Mouse (Mus musculus) T-cell, adult 2 months (primary cell): ENCODE measurements around the gene Caln1.
"Not testable (repeated sequence)": the region's sequence is repeated elsewhere in the genome, so short reads cannot be mapped to it uniquely, and the experiment has no call there.

Experiments used
- DNase-seq: peaks from one replicate; pipeline ENCODE4 v3.0.0; 2022; ENCODE audit warnings: low spot score

The Caln1 gene

GRCm38 (mm10) chr5:130547496-130547895 lies 178.2 kb downstream of the Caln1 start:
- no peak for DNase-seq

GRCm38 (mm10) chr5:130553916-130554315 lies 184.7 kb downstream of the Caln1 start:
- DNase-seq = no peak

- DNase-seq = no peak
Measured at GRCm38 (mm10) chr5:130563146-130563545, 193.9 kb downstream of the Caln1 start.

GRCm38 (mm10) chr5:130566002-130566401 lies 196.7 kb downstream of the Caln1 start:
- no peak for DNase-seq

GRCm38 (mm10) chr5:130577581-130577980 lies 208.3 kb downstream of the Caln1 start:
- no peak for DNase-seq

GRCm38 (mm10) chr5:130584042-130584441 lies 214.8 kb downstream of the Caln1 start:
- no peak for DNase-seq

GRCm38 (mm10) chr5:130586257-130586656 lies 217.0 kb downstream of the Caln1 start:
- no peak for DNase-seq

- no peak for DNase-seq
Measured at GRCm38 (mm10) chr5:130596541-130596940, 227.3 kb downstream of the Caln1 start.

- DNase-seq = no peak
Measured at GRCm38 (mm10) chr5:130613657-130614056, 244.4 kb downstream of the Caln1 start.

- no peak for DNase-seq
Measured at GRCm38 (mm10) chr5:130614209-130614608, 245.0 kb downstream of the Caln1 start.

- DNase-seq = no peak
Measured at GRCm38 (mm10) chr5:130620060-130620459, 250.8 kb downstream of the Caln1 start.

- DNase-seq = no peak
Measured at GRCm38 (mm10) chr5:130623206-130623605, 254.0 kb downstream of the Caln1 start.

GRCm38 (mm10) chr5:130627800-130628199 lies 258.5 kb downstream of the Caln1 start:
- DNase-seq = no peak

GRCm38 (mm10) chr5:130635397-130635796 lies 266.1 kb downstream of the Caln1 start:
- DNase-seq = no peak

GRCm38 (mm10) chr5:130641881-130642280 lies 272.6 kb downstream of the Caln1 start:
- no peak for DNase-seq

- not testable (repeated sequence) for DNase-seq
Measured at GRCm38 (mm10) chr5:130646126-130646525, 276.9 kb downstream of the Caln1 start.

- no peak for DNase-seq
Measured at GRCm38 (mm10) chr5:130658141-130658540, 288.9 kb downstream of the Caln1 start.

- DNase-seq = no peak
Measured at GRCm38 (mm10) chr5:130666091-130666490, 296.8 kb downstream of the Caln1 start.

GRCm38 (mm10) chr5:130672588-130672987 lies 303.3 kb downstream of the Caln1 start:
- DNase-seq = no peak

GRCm38 (mm10) chr5:130673092-130673491 lies 303.8 kb downstream of the Caln1 start:
- no peak for DNase-seq

- no peak for DNase-seq
Measured at GRCm38 (mm10) chr5:130677895-130678294, 308.6 kb downstream of the Caln1 start.

GRCm38 (mm10) chr5:130685911-130686658 lies 316.8 kb downstream of the Caln1 start:
- no peak for DNase-seq

GRCm38 (mm10) chr5:130688385-130689138 lies 319.3 kb downstream of the Caln1 start:
- no peak for DNase-seq
